Comparison of ENCODE assay signal across 8 mouse cellular contexts in the genomic region with DNA sequence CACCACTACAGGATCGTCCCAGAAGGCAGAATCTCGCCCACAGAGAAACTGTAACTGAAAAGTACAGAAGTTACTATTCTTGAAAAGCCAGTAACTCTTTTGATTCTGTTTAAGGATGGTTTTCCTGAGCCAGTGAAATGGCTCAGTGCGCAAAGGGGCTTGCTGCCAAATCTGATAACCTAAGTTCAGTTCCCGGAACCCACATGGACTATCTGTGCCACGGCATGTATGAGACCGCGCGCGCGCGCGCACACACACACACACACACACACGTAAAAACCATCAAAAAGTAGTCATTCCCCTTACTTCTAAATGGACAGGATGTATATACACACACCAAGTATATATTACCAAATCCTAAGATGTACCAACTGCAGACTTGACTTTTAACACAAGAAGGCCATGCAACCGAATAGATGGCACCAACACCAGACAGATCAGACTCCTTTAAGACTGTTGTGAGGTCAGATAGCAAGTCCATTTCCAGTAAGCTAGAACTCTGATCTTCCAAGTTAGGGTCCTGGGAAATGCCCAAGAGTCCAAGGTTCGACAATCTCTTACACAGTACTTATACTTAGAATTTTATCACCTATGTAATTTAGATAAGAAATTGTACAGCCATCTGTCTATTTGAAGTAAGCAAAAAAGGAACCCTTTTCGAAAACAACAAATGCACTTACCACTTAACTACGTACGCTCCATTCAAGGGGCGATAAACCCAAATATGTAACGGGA. TPM values are rescaled to one million over a fixed set of nuclear protein-coding genes. Genes with fewer than 3 reads are reported as not detected.
DNase-seq lines count a peak whose midpoint lies in the region; ATAC-seq and TF ChIP-seq lines count a peak whose summit lies in the region.

No protein-coding gene starts in this region.

- intact Hi-C loops in heart, adult 2 months (cut with DNase I): no loop called here
- intact Hi-C loops in heart, postnatal 14 days (cut with DNase I): no loop called here

- no peak for ATAC-seq in hindbrain, embryonic 14.5 days (ENCODE audit: low FRiP score)

- no peak for DNase-seq in heart, adult 2 months
- DNase-seq in heart, postnatal 14 days: no peak
- DNase-seq in adipocyte (ENCODE audit: low spot score): peak; percentile 20
- no peak for DNase-seq in hindbrain, embryonic 14.5 days (ENCODE audit: low spot score)
- no peak for DNase-seq in midbrain, embryonic 10.5 days (ENCODE audit: low spot score)
- DNase-seq in spleen, postnatal 36 days (ENCODE audit: low spot score in 2 of 2): no peak
- DNase-seq in adrenal gland, postnatal 25 days: no peak
- DNase-seq in gastrocnemius, adult 8-10 months (ENCODE audit: low spot score in 2 of 2): no peak

- H3K36me3 ChIP-seq in heart, adult 2 months (ENCODE audit: control insufficient read depth, insufficient read depth, low read length): no peaks in the 10 kb centered on the region; the same call in 1 of the 2 replicates
- H3K36me3 ChIP-seq in hindbrain, embryonic 14.5 days (replicated peaks; ENCODE audit: control insufficient read depth, insufficient read depth): peaks cover 40% of the 10 kb centered on the region
- peaks cover 54% of the 10 kb centered on the region for H3K36me3 ChIP-seq in midbrain, embryonic 10.5 days

- H3K4me3 ChIP-seq in heart, adult 2 months: peak overlapping the region; percentile 91
- H3K4me3 ChIP-seq in hindbrain, embryonic 14.5 days (replicated peaks; ENCODE audit: low read length): peak overlapping the region; percentile 71
- peak overlapping the region; percentile 85 for H3K4me3 ChIP-seq in midbrain, embryonic 10.5 days

- H3K4me2 ChIP-seq in hindbrain, embryonic 14.5 days (replicated peaks): peak overlapping the region; percentile 68

- no peak for TF ChIP-seq POLR2A in heart, adult 2 months (IDR thresholded peaks at IDR 0.05; ENCODE audit: insufficient read depth, low read depth, low read length)

- no peak for TF ChIP-seq CTCF in heart, adult 2 months (IDR thresholded peaks at IDR 0.05)

- H3K4me1 ChIP-seq in heart, adult 2 months (ENCODE audit: control insufficient read depth, insufficient read depth, low read length): 0 out of 2 replicates have a peak, but pooled peaks cover 2% of the 10 kb centered on the region
- H3K4me1 ChIP-seq in hindbrain, embryonic 14.5 days (replicated peaks; ENCODE audit: control insufficient read depth, insufficient read depth, low read length): peaks cover 9% of the 10 kb centered on the region
- peaks cover 20% of the 10 kb centered on the region for H3K4me1 ChIP-seq in midbrain, embryonic 10.5 days

- H3K9ac ChIP-seq in heart, adult 2 months (ENCODE audit: low read depth, low read length): no peak overlapping the region
- peak overlapping the region; percentile 91 for H3K9ac ChIP-seq in hindbrain, embryonic 14.5 days

- TF ChIP-seq EP300 in heart, adult 2 months (IDR thresholded peaks at IDR 0.05; ENCODE audit: insufficient read depth, low read depth, low read length): no peak

- WGBS in heart, adult 2 months: 54% methylated on average over 20 of the region's 20 CpGs
- WGBS in hindbrain, embryonic 14.5 days: 91% methylated on average over 20 of the region's 20 CpGs
- 92% methylated on average over 20 of the region's 20 CpGs for WGBS in midbrain, embryonic 10.5 days

- H3K27me3 ChIP-seq in heart, adult 2 months (ENCODE audit: control insufficient read depth, insufficient read depth, low read length): no peaks in the 10 kb centered on the region
- no peaks in the 10 kb centered on the region for H3K27me3 ChIP-seq in hindbrain, embryonic 14.5 days (ENCODE audit: control insufficient read depth, insufficient read depth, low read length)
- H3K27me3 ChIP-seq in midbrain, embryonic 10.5 days (ENCODE audit: low read depth, poor library complexity, severe bottlenecking): no peaks in the 10 kb centered on the region

- H3K9me3 ChIP-seq in hindbrain, embryonic 14.5 days (ENCODE audit: control insufficient read depth, low read length): no peaks in the 10 kb centered on the region
- H3K9me3 ChIP-seq in midbrain, embryonic 10.5 days (replicated peaks): 0 out of 2 replicates have a peak, but pooled peaks cover 4% of the 10 kb centered on the region

- H3K27ac ChIP-seq in heart, adult 2 months: peak overlapping the region; percentile 96; the same call in 1 of the 2 replicates
- no peak overlapping the region for H3K27ac ChIP-seq in hindbrain, embryonic 14.5 days
- H3K27ac ChIP-seq in midbrain, embryonic 10.5 days (replicated peaks): no peak overlapping the region

- H3K79me2 ChIP-seq in heart, adult 2 months (replicated peaks; ENCODE audit: control insufficient read depth, insufficient read depth, low read length): peaks cover 3% of the 10 kb centered on the region

RNA-seq across cellular contexts. Expression of a gene that starts 1.4 kb away (rescaled TPM):
- 10 to 100 TPM; 14.9 to 15.6 TPM for total RNA-seq in heart, adult 2 months (2021)
- polyA plus RNA-seq in heart, adult 2 months (2012; rRNA removed): 7.2 and 13.4 TPM in 2 replicates
- total RNA-seq in heart, postnatal 14 days (2021): 10 to 100 TPM; 20.4 to 24.3 TPM
- polyA plus RNA-seq in hindbrain, embryonic 14.5 days (2014; fragmentation: Nextera tagmentation; extraction: Ambion mirVana): 33.4 and 33.6 TPM in 2 replicates
- polyA plus RNA-seq in midbrain, embryonic 10.5 days (2016; fragmentation: Nextera tagmentation; extraction: Ambion mirVana): 32.6 and 32.9 TPM in 2 replicates
- total RNA-seq in adrenal gland, postnatal 25 days (2021): 46.7 and 47.1 TPM in 2 replicates
- total RNA-seq in gastrocnemius, adult 8-10 months (2022): 10 to 100 TPM in 2 of 4 experiments, 1 to 10 TPM in 2; 8.7 to 11.4 (median 10.0) TPM

RNA-seq across cellular contexts. Expression of a gene that starts 40.9 kb away (rescaled TPM):
- 10 to 100 TPM; 30.0 to 30.8 TPM for total RNA-seq in heart, adult 2 months (2021)
- 43.8 and 59.9 TPM in 2 replicates for polyA plus RNA-seq in heart, adult 2 months (2012; rRNA removed)
- 10 to 100 TPM; 24.5 to 25.7 TPM for total RNA-seq in heart, postnatal 14 days (2021)
- polyA plus RNA-seq in hindbrain, embryonic 14.5 days (2014; fragmentation: Nextera tagmentation; extraction: Ambion mirVana): 31.7 and 41.0 TPM in 2 replicates
- polyA plus RNA-seq in midbrain, embryonic 10.5 days (2016; fragmentation: Nextera tagmentation; extraction: Ambion mirVana): 50.5 and 54.7 TPM in 2 replicates
- total RNA-seq in adrenal gland, postnatal 25 days (2021): 83.7 and 83.9 TPM in 2 replicates
- total RNA-seq in gastrocnemius, adult 8-10 months (2022): 10 to 100 TPM; 24.2 to 32.8 (median 27.6) TPM

RNA-seq across cellular contexts. Expression of a gene that starts 56.2 kb away (rescaled TPM):
- not detected for total RNA-seq in heart, adult 2 months (2021)
- polyA plus RNA-seq in heart, adult 2 months (2012; rRNA removed): not detected in 2 replicates
- total RNA-seq in heart, postnatal 14 days (2021): not detected
- polyA plus RNA-seq in hindbrain, embryonic 14.5 days (2014; fragmentation: Nextera tagmentation; extraction: Ambion mirVana): 0.16 and 0.31 TPM in 2 replicates
- polyA plus RNA-seq in midbrain, embryonic 10.5 days (2016; fragmentation: Nextera tagmentation; extraction: Ambion mirVana): 0.14 TPM in 1 of 2 replicates, not detected in the other
- total RNA-seq in adrenal gland, postnatal 25 days (2021): not detected in 2 replicates
- total RNA-seq in gastrocnemius, adult 8-10 months (2022): not detected
